Mouse (Mus musculus) layer of hippocampus, adult 18-20 months (tissue): ENCODE measurements at regions not wholly inside any gene's neighbourhood (a gene's known extent, or its start where the extent isn't known, plus 50 kb on each side); places are given as distances from the start of the nearest gene placed in this dataset.
A peak's percentile ranks its signal among the peaks of the same experiment; 100 is the strongest.

ENCODE experiments used
- DNase-seq, 2 experiments: peaks; one replicate each; pipeline ENCODE4 v3.0.0; 2022; ENCODE audit warnings: low spot score in 2 of 2

GRCm38 (mm10) chr4:142967604-142968003, 245.2 kb downstream of the Prdm2 start:
- DNase-seq: no peak

- peak; percentile 25 to 55 for DNase-seq
Observed at GRCm38 (mm10) chr4:142956832-142957429, 255.9 kb downstream of the Prdm2 start.

DNA sequence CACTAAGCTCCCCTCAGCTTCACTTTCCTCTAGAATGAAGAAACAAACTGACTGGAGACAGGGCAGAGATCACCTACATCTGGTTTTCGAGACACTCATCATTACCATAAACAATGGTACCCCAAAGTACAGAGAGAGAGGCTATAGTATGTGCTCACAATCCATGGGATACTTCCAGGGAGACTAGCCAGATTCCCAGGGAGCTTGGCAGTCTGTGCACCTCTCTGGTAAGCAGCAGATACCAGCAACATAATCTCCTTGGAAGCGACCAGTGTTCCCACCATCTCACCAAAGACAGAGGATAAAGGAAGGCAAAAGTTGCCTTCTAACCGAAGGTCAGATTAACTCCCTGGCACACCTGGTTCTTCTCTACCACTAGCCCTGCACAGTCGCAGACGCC, 256.4 kb downstream of the Prdm2 start:
- no peak for DNase-seq

- peak in 1 of 2 experiments; percentile 20 for DNase-seq
Observed at GRCm38 (mm10) chr4:142953724-142954123, 259.1 kb downstream of the Prdm2 start.

DNA sequence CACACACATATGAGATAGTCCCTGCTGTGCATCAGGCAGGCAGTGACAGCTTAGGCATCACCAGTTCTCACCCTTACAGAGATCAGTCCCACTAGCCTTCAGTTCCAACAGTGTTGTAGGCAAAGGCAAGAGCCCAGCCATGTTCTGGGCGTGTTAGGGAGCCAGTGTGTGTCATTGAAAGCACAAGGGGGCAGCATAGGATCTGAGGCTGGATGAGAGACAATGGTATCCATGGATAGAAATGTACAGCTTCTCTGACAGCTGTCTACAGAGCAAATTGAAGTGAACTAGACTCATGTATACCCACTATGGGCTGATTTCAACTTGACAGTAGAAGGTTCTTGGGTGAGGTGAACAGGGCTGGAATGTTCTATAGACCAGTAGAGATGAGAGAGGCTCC, 259.9 kb downstream of the Prdm2 start:
- no peak for DNase-seq

DNA sequence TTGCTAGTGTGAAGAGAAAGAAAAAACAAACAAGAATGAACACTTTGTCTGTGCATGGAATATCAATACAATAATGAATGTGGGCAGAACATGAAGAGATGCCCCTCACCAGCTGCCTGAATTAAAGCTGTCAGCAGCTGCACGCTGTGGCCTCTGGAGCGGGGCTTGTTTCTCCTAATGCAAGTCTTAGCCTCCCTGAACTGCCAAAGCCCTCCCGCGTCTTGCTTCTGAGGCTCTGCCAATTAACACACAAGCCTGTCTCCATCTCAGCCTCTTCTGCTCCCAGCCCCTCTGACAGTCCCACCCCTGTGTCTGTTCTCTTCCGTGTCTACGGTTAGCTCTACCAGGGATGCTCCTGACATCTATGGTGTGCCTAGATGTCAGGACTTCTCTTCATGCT, 265.1 kb downstream of the Prdm2 start:
- DNase-seq: no peak

GRCm38 (mm10) chr4:142933627-142934026, 279.2 kb downstream of the Prdm2 start:
- no peak for DNase-seq

GRCm38 (mm10) chr4:142929245-142929644, 283.6 kb downstream of the Prdm2 start:
- no peak for DNase-seq

GRCm38 (mm10) chr4:142927328-142928108, 285.3 kb downstream of the Prdm2 start:
- no peak for DNase-seq

GRCm38 (mm10) chr4:142925111-142925510, 287.7 kb downstream of the Prdm2 start:
- no peak for DNase-seq

GRCm38 (mm10) chr4:142909355-142909947, 303.3 kb downstream of the Prdm2 start:
- DNase-seq: no peak

GRCm38 (mm10) chr4:142908782-142909181, 304.0 kb downstream of the Prdm2 start:
- no peak for DNase-seq

GRCm38 (mm10) chr4:142903356-142904032, 309.3 kb downstream of the Prdm2 start:
- DNase-seq: no peak

DNA sequence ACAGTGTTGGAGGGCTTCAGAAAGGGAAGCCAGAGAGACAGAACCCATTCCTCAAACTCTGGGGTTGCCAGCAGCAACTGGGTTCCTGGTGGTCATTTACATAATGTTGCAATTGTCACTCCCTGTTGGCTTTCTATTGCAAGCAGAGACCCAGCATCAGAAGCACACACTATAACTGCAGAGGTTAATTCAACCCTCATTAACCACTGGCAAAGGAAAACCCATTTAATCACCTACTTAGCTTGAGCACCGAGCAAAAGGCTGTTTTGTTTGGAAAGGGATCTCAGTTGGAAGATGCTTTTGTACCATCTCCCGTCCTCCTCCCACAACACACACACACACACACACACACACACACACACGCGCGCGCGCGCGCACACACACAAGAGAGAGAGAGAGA, 312.0 kb downstream of the Prdm2 start:
- DNase-seq: no peak

DNA sequence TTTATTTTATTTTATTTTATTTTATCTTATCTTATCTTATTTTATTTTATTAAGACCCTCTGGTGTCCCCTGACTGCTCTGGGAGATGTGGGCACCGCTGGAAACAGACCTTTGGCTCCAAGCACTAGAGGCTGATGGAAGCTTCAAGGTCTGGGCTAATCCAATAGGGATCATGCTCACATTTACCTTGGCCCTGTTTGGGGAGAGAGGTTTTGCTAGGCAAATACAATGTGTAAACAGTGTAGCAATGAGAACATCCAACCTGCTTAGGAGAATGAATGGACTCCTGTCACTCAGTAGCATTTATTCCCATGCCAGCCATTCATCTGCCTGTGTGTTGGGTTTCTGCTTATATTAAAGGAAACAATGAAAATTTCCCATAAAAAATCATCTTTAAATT, 313.8 kb downstream of the Prdm2 start:
- no peak for DNase-seq

DNA sequence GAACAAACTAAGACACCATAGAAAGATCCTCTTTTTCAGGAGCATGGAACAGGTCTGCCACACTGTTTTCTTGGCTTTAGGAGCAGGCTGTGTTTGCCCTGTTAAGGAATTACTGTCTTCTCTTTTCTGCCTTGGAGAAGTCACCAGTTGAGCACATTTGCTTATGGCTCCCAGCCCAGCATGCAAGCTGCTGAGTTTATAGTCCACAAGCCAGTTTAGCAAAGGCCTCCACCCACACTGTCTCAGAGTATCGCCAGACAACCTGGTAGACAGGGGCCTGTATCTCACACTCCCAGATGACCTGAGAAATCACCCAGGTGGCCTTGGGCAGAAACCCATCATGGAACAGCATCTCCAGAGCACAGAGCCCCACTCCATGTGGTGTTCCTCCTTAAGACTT, 322.1 kb downstream of the Prdm2 start:
- peak in 1 of 2 experiments; percentile 7 for DNase-seq

GRCm38 (mm10) chr4:142888891-142889290, 323.9 kb downstream of the Prdm2 start:
- no peak for DNase-seq

- peak in 1 of 2 experiments; percentile 35 for DNase-seq
Observed at GRCm38 (mm10) chr4:142887876-142888275, 324.9 kb downstream of the Prdm2 start.

DNA sequence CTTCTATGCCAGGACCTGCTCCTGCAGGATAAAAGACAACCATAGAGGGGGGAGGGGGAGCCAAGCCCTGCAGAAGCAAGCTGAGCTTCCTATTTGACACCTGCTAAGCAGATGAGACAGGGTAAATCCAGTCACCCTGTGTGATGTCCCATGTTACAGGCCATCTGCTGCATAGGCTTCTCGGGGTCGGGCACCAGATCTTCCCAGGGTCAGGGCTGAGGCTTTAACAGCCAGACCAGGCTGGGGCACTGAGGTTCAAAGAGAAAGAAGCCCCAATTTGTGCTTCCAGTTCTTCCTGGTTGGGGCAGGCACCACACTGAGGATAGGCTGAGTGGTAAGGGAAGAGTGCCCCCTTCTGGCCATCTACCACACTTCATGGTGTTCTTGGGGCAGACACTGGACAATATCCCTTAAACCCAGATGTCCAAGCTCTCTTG, 332.5 kb downstream of the Prdm2 start:
- DNase-seq: peak; percentile 51 to 78

- DNase-seq: peak in 1 of 2 experiments; percentile 3
Observed at GRCm38 (mm10) chr4:142876151-142876550, 336.6 kb downstream of the Prdm2 start.

GRCm38 (mm10) chr4:142875105-142875504, 337.7 kb downstream of the Prdm2 start:
- no peak for DNase-seq

GRCm38 (mm10) chr4:142866341-142866740, 346.5 kb downstream of the Prdm2 start:
- no peak for DNase-seq
